8 mouse cellular contexts compared by ENCODE assay signal in genomic region chr10:88356114-88356982, GRCm38 (mm10). TPM values are rescaled to one million over a fixed set of nuclear protein-coding genes. Genes with fewer than 3 reads are reported as not detected.
A peak's percentile ranks its signal among the peaks of the same experiment; 100 is the strongest.
DNase-seq lines count a peak whose midpoint lies in the region; ATAC-seq and TF ChIP-seq lines count a peak whose summit lies in the region.

No protein-coding gene starts in this region.

- H3K27ac ChIP-seq in lung, embryonic 16.5 days (ENCODE audit: low read length): peak overlapping the region; percentile 53
- H3K27ac ChIP-seq in embryonic facial prominence, embryonic 15.5 days (replicated peaks): no peak overlapping the region
- H3K27ac ChIP-seq in limb, embryonic 10.5 days: peak overlapping the region; percentile 79
- no peak overlapping the region for H3K27ac ChIP-seq in olfactory bulb, adult 2 months (ENCODE audit: insufficient read depth, low read depth, low read length)

- H3K9me3 ChIP-seq in lung, embryonic 16.5 days (ENCODE audit: control insufficient read depth, low read length): no peaks in the 10 kb centered on the region; the same call in 1 of the 2 replicates
- H3K9me3 ChIP-seq in embryonic facial prominence, embryonic 15.5 days (replicated peaks): no peaks in the 10 kb centered on the region
- H3K9me3 ChIP-seq in limb, embryonic 10.5 days (replicated peaks): no peaks in the 10 kb centered on the region

- H3K4me2 ChIP-seq in lung, embryonic 16.5 days (ENCODE audit: low read depth, low read length): peak overlapping the region; percentile 75
- H3K4me2 ChIP-seq in embryonic facial prominence, embryonic 15.5 days (replicated peaks): peak overlapping the region; percentile 90

- DNase-seq in lung, postnatal 14 days: no peak
- peak; percentile 36 for DNase-seq in limb, embryonic 10.5 days (ENCODE audit: low spot score)
- no peak for DNase-seq in T-cell, adult 2 months (ENCODE audit: low spot score)
- DNase-seq in MN1 (ENCODE audit: low spot score): no peak
- no peak for DNase-seq in kidney, adult 8-10 months

- peak; percentile 34; the same call in 1 of the 2 replicates for ATAC-seq in lung, embryonic 16.5 days (ENCODE audit: low read depth)
- ATAC-seq in embryonic facial prominence, embryonic 15.5 days (ENCODE audit: insufficient number of reproducible peaks, low FRiP score, low TSS enrichment, low read depth): peak; percentile 15; the same call in 1 of the 2 replicates

- TF ChIP-seq POLR2A in olfactory bulb, adult 2 months (IDR thresholded peaks at IDR 0.05; ENCODE audit: insufficient read depth, low read depth, low read length): no peak

- WGBS in lung, embryonic 16.5 days: 6% methylated on average over 21 of the region's 21 CpGs
- WGBS in embryonic facial prominence, embryonic 15.5 days: 5% methylated on average over 21 of the region's 21 CpGs
- 8% methylated on average over 21 of the region's 21 CpGs for WGBS in limb, embryonic 10.5 days
- WGBS in olfactory bulb, adult 2 months: 12% methylated on average over 21 of the region's 21 CpGs

- peaks cover 6% of the 10 kb centered on the region for H3K4me1 ChIP-seq in lung, embryonic 16.5 days (replicated peaks; ENCODE audit: control insufficient read depth, insufficient read depth, low read length)
- H3K4me1 ChIP-seq in embryonic facial prominence, embryonic 15.5 days: peaks cover 6% of the 10 kb centered on the region
- peaks cover 10% of the 10 kb centered on the region for H3K4me1 ChIP-seq in limb, embryonic 10.5 days
- H3K4me1 ChIP-seq in olfactory bulb, adult 2 months (ENCODE audit: control insufficient read depth, insufficient read depth, low read length): peaks cover 4% of the 10 kb centered on the region

- TF ChIP-seq CTCF in olfactory bulb, adult 2 months (IDR thresholded peaks at IDR 0.05; ENCODE audit: insufficient read depth, low read depth, low read length): no peak

- H3K27me3 ChIP-seq in lung, embryonic 16.5 days (ENCODE audit: control insufficient read depth, insufficient read depth, low read depth, low read length): no peaks in the 10 kb centered on the region
- H3K27me3 ChIP-seq in embryonic facial prominence, embryonic 15.5 days: no peaks in the 10 kb centered on the region
- H3K27me3 ChIP-seq in limb, embryonic 10.5 days (ENCODE audit: low read depth, poor library complexity, severe bottlenecking): peaks cover 39% of the 10 kb centered on the region

- peak overlapping the region; percentile 65 for H3K4me3 ChIP-seq in lung, embryonic 16.5 days (ENCODE audit: low read length)
- peak overlapping the region; percentile 60 for H3K4me3 ChIP-seq in embryonic facial prominence, embryonic 15.5 days (replicated peaks)
- H3K4me3 ChIP-seq in limb, embryonic 10.5 days: peak overlapping the region; percentile 65
- H3K4me3 ChIP-seq in olfactory bulb, adult 2 months (ENCODE audit: insufficient read depth, low read depth, low read length): peak overlapping the region; percentile 68

- peak overlapping the region; percentile 80 for H3K9ac ChIP-seq in lung, embryonic 16.5 days (ENCODE audit: low read length)
- peak overlapping the region; percentile 54; the same call in 1 of the 2 replicates for H3K9ac ChIP-seq in embryonic facial prominence, embryonic 15.5 days

- H3K36me3 ChIP-seq in lung, embryonic 16.5 days (ENCODE audit: control insufficient read depth, insufficient read depth, low read length): no peaks in the 10 kb centered on the region
- H3K36me3 ChIP-seq in embryonic facial prominence, embryonic 15.5 days: no peaks in the 10 kb centered on the region
- no peaks in the 10 kb centered on the region for H3K36me3 ChIP-seq in limb, embryonic 10.5 days

RNA-seq across cellular contexts. Expression of gene Dram1, which starts 22.5 kb away (rescaled TPM):
- polyA plus RNA-seq in lung, embryonic 16.5 days (2015; fragmentation: Nextera tagmentation; extraction: Ambion mirVana): 128 and 151 TPM in 2 replicates
- 3.1 and 3.5 TPM in 2 replicates for polyA plus RNA-seq in embryonic facial prominence, embryonic 15.5 days (2015; fragmentation: Nextera tagmentation; extraction: Ambion mirVana)
- 0.21 and 0.26 TPM in 2 replicates for polyA plus RNA-seq in limb, embryonic 10.5 days (2016; fragmentation: Nextera tagmentation; extraction: Ambion mirVana)
- polyA plus RNA-seq in olfactory bulb, adult 2 months (2012; ENCODE audit: insufficient read depth, insufficient read length, low replicate concordance, missing spikeins): not detected in 2 replicates

RNA-seq across cellular contexts. Expression of gene Gnptab, which starts 22.6 kb away (rescaled TPM):
- 16.8 and 18.1 TPM in 2 replicates for polyA plus RNA-seq in lung, embryonic 16.5 days (2015; fragmentation: Nextera tagmentation; extraction: Ambion mirVana)
- polyA plus RNA-seq in embryonic facial prominence, embryonic 15.5 days (2015; fragmentation: Nextera tagmentation; extraction: Ambion mirVana): 11.0 and 11.1 TPM in 2 replicates
- polyA plus RNA-seq in limb, embryonic 10.5 days (2016; fragmentation: Nextera tagmentation; extraction: Ambion mirVana): 7.1 and 8.6 TPM in 2 replicates
- polyA plus RNA-seq in olfactory bulb, adult 2 months (2012; ENCODE audit: insufficient read depth, insufficient read length, low replicate concordance, missing spikeins): not detected in 2 replicates

Comparison
In these comparisons a context has a peak if more than half of its experiments do, and no peak if none do; other contexts are left out.
1. H3K27ac ChIP-seq: peak in lung, embryonic 16.5 days (single experiment) and limb, embryonic 10.5 days (single experiment); none in embryonic facial prominence, embryonic 15.5 days (single experiment) and olfactory bulb, adult 2 months (single experiment).
2. Peak in every context shown above with its lines, with median percentiles within 50 percentile points of each other: H3K4me3 ChIP-seq.